Mouse (Mus musculus) bone marrow, adult 2 months (tissue): ENCODE measurements around the gene Grap2. TPM values are rescaled to one million over a fixed set of nuclear protein-coding genes. Genes with fewer than 3 reads are reported as not detected.

Experiments
- H3K27ac ChIP-seq: fragments of 200-500 bp; 2 replicates; pipeline ENCODE4 v1.5.1; 2012; ENCODE audit warnings: low read depth, mild to moderate bottlenecking, control low read depth, inconsistent platforms, low read length; ENCODE audit not compliant: control insufficient read depth, poor library complexity, insufficient read depth
- H3K4me1 ChIP-seq: fragments of 200-500 bp; 2 replicates; pipeline ENCODE4 v1.6.1; 2011; ENCODE audit warnings: low read length; ENCODE audit not compliant: control insufficient read depth, insufficient read depth
- H3K4me3 ChIP-seq: fragments of 200-500 bp; replicated peaks from 2 replicates; pipeline ENCODE3; 2011; ENCODE audit warnings: mild to moderate bottlenecking, low read depth, low read length, control low read depth; ENCODE audit not compliant: control insufficient read depth
- CTCF ChIP-seq: fragments of 200-500 bp; IDR thresholded peaks from 2 replicates; pipeline ENCODE4 v1.5.1; 2011; ENCODE audit warnings: low read length, control low read depth; ENCODE audit not compliant: control insufficient read depth, insufficient read depth
- POLR2A ChIP-seq: fragments of 200-500 bp; IDR thresholded peaks from 2 replicates; pipeline ENCODE4 v1.6.1; 2011; ENCODE audit warnings: low read depth, mild to moderate bottlenecking, control low read depth, low read length, borderline replicate concordance; ENCODE audit not compliant: control insufficient read depth
- WGBS: fragments of 180-500 bp; shearing (Covaris S2); methylation state at CpG from one replicate; pipeline ENCODE4 v1.1.7; 2018; 5-methylcytosine and 5-hydroxymethylcytosine counted together
- polyA plus RNA-seq: library from polyadenylated mRNA; stranded (reverse); fragments of >200 nt; gene quantifications from 2 replicates; pipeline ENCODE4 v1.2.4, GENCODE M21; 2011; ENCODE audit warnings: low replicate concordance; ENCODE audit not compliant: missing spikeins, insufficient read depth, insufficient read length

Gene Grap2
- polyA plus RNA-seq, 1 experiment = 52.0 TPM

- TF ChIP-seq POLR2A = no peak
- no peak for TF ChIP-seq CTCF
- 3% methylated on average over 16 of the region's 16 CpGs for WGBS
- Histone ChIP-seq H3K4me1 (peaks cover 6% of the 10 kb centered on the region), H3K27ac (peak overlapping the region; percentile 2; the same call in 1 of the 2 replicates), H3K4me3 (peak overlapping the region; percentile 39)
Observed at GRCm38 (mm10) chr15:80599213-80599750, 26.9 kb downstream of the Grap2 start.

GRCm38 (mm10) chr15:80599843-80600242 is 27.4 kb downstream of the Grap2 start:
- peaks cover 6% of the 10 kb centered on the region for H3K4me1 ChIP-seq
- 58% methylated on average over 4 of the region's 4 CpGs for WGBS
- no peak overlapping the region for H3K4me3 ChIP-seq
- H3K27ac ChIP-seq = no peak overlapping the region
- TF ChIP-seq POLR2A (no peak), CTCF (no peak)

- Histone ChIP-seq H3K27ac (no peak overlapping the region), H3K4me3 (no peak overlapping the region), H3K4me1 (peaks cover 6% of the 10 kb centered on the region)
- TF ChIP-seq POLR2A = no peak
- no peak for TF ChIP-seq CTCF
- WGBS = 79% methylated on average over 7 of the region's 7 CpGs
Observed at GRCm38 (mm10) chr15:80601456-80601855, 29.1 kb downstream of the Grap2 start.

- Histone ChIP-seq H3K4me1 (peaks cover 6% of the 10 kb centered on the region), H3K4me3 (no peak overlapping the region), H3K27ac (peak overlapping the region; percentile 39; the same call in 1 of the 2 replicates)
- 68% methylated on average over 7 of the region's 7 CpGs for WGBS
- TF ChIP-seq POLR2A = no peak
- TF ChIP-seq CTCF = no peak
Observed at GRCm38 (mm10) chr15:80602487-80602886, 30.1 kb downstream of the Grap2 start.

- no peak for TF ChIP-seq POLR2A
- TF ChIP-seq CTCF = no peak
- Histone ChIP-seq H3K4me1 (peaks cover 6% of the 10 kb centered on the region), H3K4me3 (no peak overlapping the region), H3K27ac (no peak overlapping the region)
- WGBS = 79% methylated on average over 6 of the region's 6 CpGs
Observed at GRCm38 (mm10) chr15:80604026-80604425, 31.6 kb downstream of the Grap2 start.

- Histone ChIP-seq H3K4me3 (no peak overlapping the region), H3K4me1 (no peaks in the 10 kb centered on the region; the same call in 1 of the 2 replicates), H3K27ac (no peak overlapping the region)
- WGBS = 83% methylated on average over 3 of the region's 3 CpGs
- TF ChIP-seq CTCF (no peak), POLR2A (no peak)
Observed at GRCm38 (mm10) chr15:80607970-80608369, 35.6 kb downstream of the Grap2 start.

GRCm38 (mm10) chr15:80610335-80610734 is 37.9 kb downstream of the Grap2 start:
- Histone ChIP-seq H3K4me3 (no peak overlapping the region), H3K4me1 (peaks cover 6% of the 10 kb centered on the region; the same call in 1 of the 2 replicates), H3K27ac (no peak overlapping the region)
- 62% methylated on average over 2 of the region's 2 CpGs for WGBS
- TF ChIP-seq POLR2A = no peak
- no peak for TF ChIP-seq CTCF

GRCm38 (mm10) chr15:80611478-80611877 is 39.1 kb downstream of the Grap2 start:
- Histone ChIP-seq H3K4me1 (peaks cover 7% of the 10 kb centered on the region; the same call in 1 of the 2 replicates), H3K27ac (no peak overlapping the region), H3K4me3 (no peak overlapping the region)
- no peak for TF ChIP-seq POLR2A
- no peak for TF ChIP-seq CTCF
- 36% methylated on average over 5 of the region's 5 CpGs for WGBS
